Mouse (Mus musculus): ENCODE results near the gene Wdr86.

GRCm38 (mm10) chr5:24757816-24758215 is 27.3 kb upstream of the Wdr86 start, which contains the start of gene Crygn:
- TF ChIP-seq CTCF (IDR thresholded peaks at IDR 0.05; ENCODE audit: insufficient read depth, low read depth, low read length) (no peak), POLR2A (IDR thresholded peaks at IDR 0.05; ENCODE audit: insufficient read depth, low read depth, low read length) (no peak)

Measured in olfactory bulb, adult 2 months (tissue).